Mouse (Mus musculus) mammary gland, adult 2 months (tissue): ENCODE measurements around the gene Ramp2. TPM values are rescaled to one million over a fixed set of nuclear protein-coding genes. Genes with fewer than 3 reads are reported as not detected.

Experiments used
- polyA plus RNA-seq: library from polyadenylated mRNA; depleted of rRNA; stranded (reverse); fragments of >200 nt; gene quantifications from 2 replicates; pipeline ENCODE4 v1.2.3, GENCODE M21; 2012; ENCODE audit warnings: low replicate concordance; rRNA removed

The Ramp2 gene
- polyA plus RNA-seq = 138 and 195 TPM in 2 replicates

DNA sequence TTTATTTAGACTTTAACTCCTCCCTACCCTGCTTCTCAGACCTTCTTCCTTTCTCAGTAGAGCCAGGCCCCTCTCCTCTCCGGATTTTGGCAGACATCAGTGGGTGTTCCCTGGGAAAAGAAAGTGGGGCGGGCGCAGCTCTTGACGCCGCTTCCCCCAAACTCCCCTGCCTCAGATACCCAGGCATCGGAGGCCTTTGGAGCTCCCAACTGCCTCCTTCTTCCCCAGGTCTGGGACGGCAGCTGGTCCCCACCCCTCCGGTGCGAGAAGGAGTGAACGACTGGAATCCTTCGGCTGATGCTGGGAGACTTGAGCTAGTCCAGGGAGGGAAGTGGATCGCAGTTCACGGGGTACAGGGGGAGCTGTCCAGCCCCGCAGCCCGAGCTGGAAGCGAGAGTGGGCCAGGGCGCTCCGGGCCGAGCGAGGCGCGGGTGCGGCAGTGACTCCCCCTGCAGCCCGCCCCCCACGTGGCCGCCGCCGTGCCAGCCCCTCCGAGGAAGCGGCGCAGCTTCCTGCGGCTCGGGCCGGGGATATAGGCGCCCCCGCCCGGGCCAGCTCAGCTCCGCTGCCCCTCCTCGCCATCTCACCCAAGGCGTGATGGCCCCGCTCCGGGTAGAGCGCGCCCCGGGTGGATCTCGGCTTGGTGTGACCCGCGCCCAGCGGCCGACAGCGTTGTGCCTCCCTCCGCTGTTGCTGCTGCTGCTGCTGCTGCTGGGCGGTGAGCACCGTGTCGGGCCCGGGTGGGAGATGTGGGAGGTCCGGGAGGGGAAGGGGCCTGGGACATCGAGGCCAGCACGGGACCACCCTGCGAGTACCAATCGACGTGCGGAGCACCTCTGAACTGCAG is at the start of gene Ramp2:
Gene Ramp2 (plus strand): TSS at position 174 of the 847 bp plus-strand sequence.

DNA sequence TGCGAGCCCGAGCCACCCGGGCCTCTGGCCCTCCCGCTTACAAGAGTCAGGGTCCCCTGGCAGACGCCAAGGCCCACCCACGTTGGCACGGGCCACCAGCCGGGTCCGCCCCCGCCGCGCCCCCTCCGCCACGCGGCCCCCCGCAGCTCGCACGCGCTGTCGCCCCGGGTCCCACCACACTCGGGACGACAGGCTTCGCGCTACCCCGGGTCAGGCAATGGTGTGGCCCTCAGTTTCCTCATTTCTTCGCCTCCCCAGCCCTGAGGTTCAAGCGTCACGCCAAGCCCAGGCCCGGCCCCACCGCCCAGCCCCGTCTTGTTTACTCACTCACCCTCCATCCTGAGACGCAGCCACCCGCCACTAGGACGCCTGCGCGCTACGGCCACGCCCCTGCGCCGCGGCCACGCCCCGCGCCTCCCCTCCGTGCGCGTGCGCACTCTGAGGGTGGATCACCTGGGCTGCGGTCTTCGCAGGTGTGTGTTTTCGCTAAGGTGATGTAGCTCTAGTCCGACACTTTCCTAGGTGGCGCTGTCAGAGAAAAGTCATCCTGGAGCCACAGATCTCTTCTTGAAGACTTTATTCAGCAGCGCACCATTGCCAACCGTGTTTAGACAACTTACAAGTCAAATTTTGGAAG is 19.6 kb upstream of the Ramp2 start, which contains the start of gene Ezh1:
Gene Ezh1 (minus strand): TSS at position 399 of the 637 bp plus-strand sequence.

GRCm38 (mm10) chr11:101253613-101254389 is 8.0 kb downstream of the Ramp2 start, which contains the start of gene Vps25:
Gene Vps25 (plus strand): TSS chr11:101253707.

GRCm38 (mm10) chr11:101259948-101260825 is 14.4 kb downstream of the Ramp2 start, which contains the start of gene Wnk4:
Gene Wnk4 (plus strand): TSS chr11:101260567.

GRCm38 (mm10) chr11:101278223-101279192 is 32.7 kb downstream of the Ramp2 start, which contains the start of the genes Cntd1 and Coa3:
Gene Cntd1 (plus strand): TSS chr11:101279012.
Gene Coa3 (minus strand): TSS chr11:101279114.

DNA sequence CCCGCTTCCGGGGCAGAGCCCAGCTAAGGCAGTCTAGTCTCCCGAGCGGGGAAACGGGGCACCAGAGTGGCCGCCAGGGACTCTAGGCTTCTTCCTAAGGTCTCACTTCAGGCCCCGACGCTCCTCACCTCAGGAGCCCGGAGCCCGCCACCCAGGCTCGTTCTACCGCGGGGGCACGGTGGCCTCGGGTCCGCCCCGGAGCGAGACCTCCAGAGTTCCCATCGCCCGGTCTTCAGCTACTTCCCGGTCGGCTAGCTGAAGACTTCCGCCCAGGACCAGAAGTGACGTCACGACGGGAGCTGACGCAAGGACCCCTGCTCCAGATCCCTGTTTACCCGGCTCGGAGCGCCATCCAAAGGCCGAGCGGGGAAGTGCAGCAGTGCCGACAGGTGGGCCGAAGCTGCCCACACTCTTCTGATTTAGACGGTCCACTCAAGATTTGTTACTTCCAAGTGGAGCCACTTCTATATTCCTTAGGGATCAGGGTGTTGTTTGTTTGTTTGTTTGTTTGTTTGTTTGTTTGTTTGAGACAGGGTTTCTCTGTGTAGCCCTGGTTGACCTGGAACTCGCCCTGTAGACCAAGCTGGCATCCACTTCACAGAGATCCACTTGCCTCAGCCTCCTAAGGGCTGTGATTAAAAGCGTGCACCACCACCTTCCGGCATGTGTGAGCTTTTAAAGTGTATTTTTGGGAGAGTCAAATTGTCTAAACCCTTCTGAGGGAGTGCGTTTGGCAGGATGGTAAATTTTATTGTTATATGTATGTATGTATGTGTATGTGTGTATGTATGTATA is 56.4 kb downstream of the Ramp2 start, which contains the start of gene Becn1:
Gene Becn1 (minus strand): TSS at position 283 of the 795 bp plus-strand sequence.

Other genes starting within 250 kb of the Ramp2 start
- gene Atp6v0a1, start 236.6 kb upstream of the Ramp2 start, polyA plus RNA-seq = 68.6 and 77.8 TPM in 2 replicates
- gene Naglu, start 176.0 kb upstream of the Ramp2 start, polyA plus RNA-seq = 43.2 and 45.4 TPM in 2 replicates
- 0.24 and 0.94 TPM in 2 replicates for gene Hsd17b1, start 167.6 kb upstream of the Ramp2 start, polyA plus RNA-seq
- 92.0 and 118 TPM in 2 replicates for gene Coasy, start 163.5 kb upstream of the Ramp2 start, polyA plus RNA-seq
- gene Mlx, start 158.8 kb upstream of the Ramp2 start, polyA plus RNA-seq = 50.5 and 97.1 TPM in 2 replicates
- 0.43 and 0.62 TPM in 2 replicates for gene Psmc3ip, start 150.6 kb upstream of the Ramp2 start, polyA plus RNA-seq
- gene Retreg3, start 126.1 kb upstream of the Ramp2 start, polyA plus RNA-seq = 81.8 and 115 TPM in 2 replicates
- gene Tubg1, start 126.1 kb upstream of the Ramp2 start, polyA plus RNA-seq = 8.4 and 17.4 TPM in 2 replicates
- 4.1 and 4.5 TPM in 2 replicates for gene Tubg2, start 90.1 kb upstream of the Ramp2 start, polyA plus RNA-seq
- gene Cntnap1, start 75.5 kb upstream of the Ramp2 start, polyA plus RNA-seq = 12.3 and 13.5 TPM in 2 replicates
- 51.3 and 92.6 TPM in 2 replicates for gene Plekhh3, start 74.7 kb upstream of the Ramp2 start, polyA plus RNA-seq
- 2.9 and 6.8 TPM in 2 replicates for gene Ccr10, start 70.6 kb upstream of the Ramp2 start, polyA plus RNA-seq
- 34.7 and 54.3 TPM in 2 replicates for gene Ezh1, start 19.6 kb upstream of the Ramp2 start, polyA plus RNA-seq
- gene Vps25, start 7.7 kb downstream of the Ramp2 start, polyA plus RNA-seq = 89.8 and 96.1 TPM in 2 replicates
- gene Wnk4, start 14.5 kb downstream of the Ramp2 start, polyA plus RNA-seq = 1.9 and 2.4 TPM in 2 replicates
- gene Cntd1, start 33.0 kb downstream of the Ramp2 start, polyA plus RNA-seq = 0.05 and 0.17 TPM in 2 replicates
- 190 and 296 TPM in 2 replicates for gene Coa3, start 33.1 kb downstream of the Ramp2 start, polyA plus RNA-seq
- gene Becn1, start 56.3 kb downstream of the Ramp2 start, polyA plus RNA-seq = 53.9 and 131 TPM in 2 replicates
- 44.3 and 89.4 TPM in 2 replicates for gene Psme3, start 70.2 kb downstream of the Ramp2 start, polyA plus RNA-seq
- 6.3 and 7.4 TPM in 2 replicates for gene Aoc2, start 79.0 kb downstream of the Ramp2 start, polyA plus RNA-seq
- 268 and 327 TPM in 2 replicates for gene Aoc3, start 84.6 kb downstream of the Ramp2 start, polyA plus RNA-seq
- 0.06 and 0.60 TPM in 2 replicates for gene G6pc, start 121.5 kb downstream of the Ramp2 start, polyA plus RNA-seq
- 22.4 and 22.6 TPM in 2 replicates for gene Aarsd1, start 171.6 kb downstream of the Ramp2 start, polyA plus RNA-seq
- gene Gm27029, start 178.8 kb downstream of the Ramp2 start, polyA plus RNA-seq = 0.46 TPM in 1 of 2 replicates, not detected in the other
- 24.9 and 25.1 TPM in 2 replicates for gene Rundc1, start 179.1 kb downstream of the Ramp2 start, polyA plus RNA-seq
- 3.4 and 15.5 TPM in 2 replicates for gene Ptges3l, start 179.3 kb downstream of the Ramp2 start, polyA plus RNA-seq
- gene Rpl27, start 196.3 kb downstream of the Ramp2 start, polyA plus RNA-seq = 285 and 417 TPM in 2 replicates
- gene Ifi35, start 202.4 kb downstream of the Ramp2 start, polyA plus RNA-seq = 48.5 and 57.7 TPM in 2 replicates
- gene Rnd2, start 219.0 kb downstream of the Ramp2 start, polyA plus RNA-seq = 9.3 and 10.1 TPM in 2 replicates
- 137 and 204 TPM in 2 replicates for gene Vat1, start 220.2 kb downstream of the Ramp2 start, polyA plus RNA-seq